Mouse (Mus musculus) left cerebral cortex, postnatal 25 days (tissue): Measurements from ENCODE around the gene Vars. TPM values are rescaled to one million over a fixed set of nuclear protein-coding genes. Genes with fewer than 3 reads are reported as not detected.
A peak's percentile ranks its signal among the peaks of the same experiment; 100 is the strongest.

Experiments used
- DNase-seq, 2 experiments: peaks; one replicate each; pipeline ENCODE4 v3.0.0; 2022; ENCODE audit warnings: low spot score in 2 of 2, mixed read lengths in 1 of 2
- intact Hi-C: fragments of 180-260 bp; cut with DNase I; formaldehyde crosslinking; loops from one replicate; pipeline ENCODE4 v1.15.1; 2025
- total RNA-seq, 2 experiments: library from RNA; stranded (reverse); gene quantifications; 2 replicates each; pipeline ENCODE4 v1.2.3; 2021

The Vars gene
- total RNA-seq, 2 experiments from 2014 or later, result 38.0 to 44.7 TPM

- DNase-seq, result peak in 1 of 2 experiments; percentile 79
- intact Hi-C loops, result no loop called here
Observed at GRCm38 (mm10) chr17:35039121-35039873, 38.5 kb downstream of the Vars start.

- no peak for DNase-seq
- intact Hi-C loops, result no loop called here
Observed at GRCm38 (mm10) chr17:35043794-35044193, 43.0 kb downstream of the Vars start.

- intact Hi-C loops, result no loop called here
- no peak for DNase-seq
Observed at GRCm38 (mm10) chr17:35044904-35045806, 44.4 kb downstream of the Vars start.

GRCm38 (mm10) chr17:35045807-35046680 lies 45.3 kb downstream of the Vars start:
- DNase-seq, result no peak
- intact Hi-C loops, result no loop called here

GRCm38 (mm10) chr17:35046681-35047455 lies 46.1 kb downstream of the Vars start, which contains the start of gene Msh5:
TSS of gene Msh5 (minus strand) at chr17:35046745.
- intact Hi-C loops, result no loop called here
- DNase-seq, result peak; percentile 90 to 95

- intact Hi-C loops, result no loop called here
- no peak for DNase-seq
Observed at GRCm38 (mm10) chr17:35047688-35048087, 46.9 kb downstream of the Vars start.

GRCm38 (mm10) chr17:35048149-35048931 lies 47.6 kb downstream of the Vars start:
- no peak for DNase-seq
- intact Hi-C loops, result no loop called here

GRCm38 (mm10) chr17:35048932-35049440 lies 48.2 kb downstream of the Vars start:
- DNase-seq, result no peak
- intact Hi-C loops, result no loop called here

- intact Hi-C loops, result no loop called here
Observed at GRCm38 (mm10) chr17:35049561-35050016, 48.8 kb downstream of the Vars start, which contains the start of gene Clic1. TSS of gene Clic1 (plus strand) at chr17:35049966.

GRCm38 (mm10) chr17:35050126-35050750 lies 49.5 kb downstream of the Vars start:
- DNase-seq, result no peak
- intact Hi-C loops, result no loop called here

More at GRCm38 (mm10) chr17:35049561-35050016, 48.8 kb downstream of the Vars start, which contains the start of gene Clic1:
- no peak for DNase-seq

- DNase-seq, result peak in 1 of 2 experiments; percentile 18
Observed at GRCm38 (mm10) chr17:35051156-35052086, 50.6 kb downstream of the Vars start.

GRCm38 (mm10) chr17:35052271-35052798 lies 51.5 kb downstream of the Vars start:
- intact Hi-C loops, result no loop called here

More at GRCm38 (mm10) chr17:35051156-35052086, 50.6 kb downstream of the Vars start:
- intact Hi-C loops, result no loop called here

GRCm38 (mm10) chr17:35055691-35056495 lies 55.1 kb downstream of the Vars start:
- no peak for DNase-seq
- intact Hi-C loops, result no loop called here

More at GRCm38 (mm10) chr17:35052271-35052798, 51.5 kb downstream of the Vars start:
- DNase-seq, result no peak

- intact Hi-C loops, result no loop called here
- DNase-seq, result no peak
Observed at GRCm38 (mm10) chr17:35057090-35057489, 56.3 kb downstream of the Vars start.

GRCm38 (mm10) chr17:35058316-35058715 lies 57.5 kb downstream of the Vars start:
- DNase-seq, result no peak
- intact Hi-C loops, result no loop called here
